Mouse (Mus musculus) liver, embryonic 14.5 days (tissue): ENCODE results near the gene Sema3a. TPM values are rescaled to one million over a fixed set of nuclear protein-coding genes. Genes with fewer than 3 reads are reported as not detected.

ENCODE experiments used
- ATAC-seq: fragments of 200-750 bp; cut with Nextera tagmentation; 2 replicates; pipeline ENCODE4 v1.8.0; 2017; ENCODE audit warnings: moderate number of reproducible peaks, mild to moderate bottlenecking, moderate library complexity; ENCODE audit not compliant: insufficient read depth
- DNase-seq, 3 experiments: peaks; one replicate each; pipeline ENCODE4 v3.0.0-alpha.2; 2012 to 2013; ENCODE audit warnings: low read depth in 3 of 3, low spot score in 3 of 3
- H3K27ac ChIP-seq: fragments of 300-500 bp; sonication (generic); 2 replicates; pipeline ENCODE4 v1.5.1; 2014; ENCODE audit warnings: moderate library complexity, mild to moderate bottlenecking, control low read depth, inconsistent platforms
- H3K27me3 ChIP-seq: fragments of 300-500 bp; sonication (generic); 2 replicates; pipeline ENCODE4 v1.6.1; 2014; ENCODE audit warnings: mild to moderate bottlenecking, low read length, moderate library complexity; ENCODE audit not compliant: control insufficient read depth, insufficient read depth
- H3K36me3 ChIP-seq: fragments of 300-500 bp; sonication (generic); replicated peaks from 2 replicates; pipeline ENCODE4 v1.6.1; 2014; ENCODE audit warnings: low read depth; ENCODE audit not compliant: control insufficient read depth, insufficient read depth
- H3K4me1 ChIP-seq, 2 experiments: fragments of 200-500 bp in 1 of 2; fragments of 300-500 bp in 1 of 2; sonication (generic) in 1 of 2; replicated peaks; 2 replicates each; pipeline ENCODE4 v1.6.1; 2012 to 2014; ENCODE audit warnings: antibody characterized with exemption in 1 of 2, inconsistent platforms in 1 of 2, low read length in 1 of 2; ENCODE audit not compliant: control insufficient read depth in 2 of 2, insufficient read depth in 2 of 2
- H3K4me2 ChIP-seq: fragments of 300-500 bp; sonication (generic); 2 replicates; pipeline ENCODE4 v1.6.1; 2014; ENCODE audit warnings: low read depth, mild to moderate bottlenecking, control low read depth, moderate library complexity
- H3K4me3 ChIP-seq, 2 experiments: fragments of 200-500 bp in 1 of 2; fragments of 300-500 bp in 1 of 2; sonication (generic) in 1 of 2; 2 replicates each; pipeline ENCODE4 v1.5.1; 2012 to 2014; ENCODE audit warnings: low read depth in 2 of 2, low read length in 2 of 2, mild to moderate bottlenecking in 2 of 2, control low read depth in 1 of 2, inconsistent platforms in 1 of 2, moderate library complexity in 1 of 2; ENCODE audit not compliant: insufficient read depth in 1 of 2
- H3K9ac ChIP-seq: fragments of 300-500 bp; sonication (generic); replicated peaks from 2 replicates; pipeline ENCODE4 v1.6.1; 2014; ENCODE audit warnings: mild to moderate bottlenecking, control low read depth, moderate library complexity
- H3K9me3 ChIP-seq: fragments of 300-500 bp; sonication (generic); 2 replicates; pipeline ENCODE4 v1.6.1; 2016; ENCODE audit warnings: low read length, mixed read lengths; ENCODE audit not compliant: control insufficient read depth
- CTCF ChIP-seq: IDR thresholded peaks from 2 replicates; pipeline ENCODE4 v1.5.1; 2016; ENCODE audit warnings: antibody characterized with exemption, low read depth, control low read depth
- EP300 ChIP-seq: IDR thresholded peaks from 2 replicates; pipeline ENCODE4 v1.6.1; 2016; ENCODE audit warnings: antibody characterized with exemption, low read depth
- WGBS: fragments of 180-500 bp; shearing (Covaris S2); extraction: QIAGEN DNeasy Blood & Tissue Kit; methylation state at CpG from one replicate; pipeline ENCODE4 v1.1.7; 2014; ENCODE audit not compliant: insufficient replicate concordance; 5-methylcytosine and 5-hydroxymethylcytosine counted together
- polyA plus RNA-seq, 2 experiments: library from polyadenylated mRNA; depleted of rRNA in 1 of 2; stranded (reverse) in 1 of 2; unstranded in 1 of 2; fragments of >200 nt; fragmentation: Nextera tagmentation in 1 of 2; extraction: Ambion mirVana in 1 of 2; gene quantifications; 2 replicates each; pipeline versions ENCODE4 v1.2.1 to v1.2.3; 2012 to 2014

Gene Sema3a
- polyA plus RNA-seq, 2 experiments, result 1.0 to 2.4 TPM

DNA sequence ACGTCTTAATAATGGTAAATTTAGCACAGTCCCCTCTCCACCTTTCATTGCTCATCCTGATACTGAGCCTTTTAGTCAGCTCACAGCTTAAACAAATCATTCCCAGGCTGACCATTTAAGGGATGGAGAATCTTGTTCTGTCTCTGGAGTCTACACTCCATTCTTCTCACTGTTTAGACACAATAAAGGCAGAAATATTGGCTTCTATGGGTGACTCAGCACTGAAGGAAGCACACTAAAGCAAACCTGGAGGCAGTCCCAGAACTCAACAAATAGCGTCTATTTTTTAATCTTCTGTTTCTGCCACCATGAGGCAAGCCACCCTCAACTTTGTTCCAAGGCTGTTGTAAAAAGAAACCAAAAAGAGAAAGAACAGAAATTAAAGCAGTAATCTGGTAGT, 374.6 kb downstream of the Sema3a start:
- no peaks in the 10 kb centered on the region for H3K9me3 ChIP-seq
- no peak overlapping the region for H3K4me2 ChIP-seq
- no peak overlapping the region for H3K27ac ChIP-seq
- ATAC-seq (no peak), DNase-seq (no peak)
- no peak for TF ChIP-seq CTCF
- no peak for TF ChIP-seq EP300
- H3K4me1 ChIP-seq, result no peaks in the 10 kb centered on the region
- H3K9ac ChIP-seq, result no peak overlapping the region
- no peaks in the 10 kb centered on the region for H3K36me3 ChIP-seq
- H3K4me3 ChIP-seq, result no peak overlapping the region
- H3K27me3 ChIP-seq, result no peaks in the 10 kb centered on the region
- 47% methylated on average over 2 of the region's 2 CpGs for WGBS

DNA sequence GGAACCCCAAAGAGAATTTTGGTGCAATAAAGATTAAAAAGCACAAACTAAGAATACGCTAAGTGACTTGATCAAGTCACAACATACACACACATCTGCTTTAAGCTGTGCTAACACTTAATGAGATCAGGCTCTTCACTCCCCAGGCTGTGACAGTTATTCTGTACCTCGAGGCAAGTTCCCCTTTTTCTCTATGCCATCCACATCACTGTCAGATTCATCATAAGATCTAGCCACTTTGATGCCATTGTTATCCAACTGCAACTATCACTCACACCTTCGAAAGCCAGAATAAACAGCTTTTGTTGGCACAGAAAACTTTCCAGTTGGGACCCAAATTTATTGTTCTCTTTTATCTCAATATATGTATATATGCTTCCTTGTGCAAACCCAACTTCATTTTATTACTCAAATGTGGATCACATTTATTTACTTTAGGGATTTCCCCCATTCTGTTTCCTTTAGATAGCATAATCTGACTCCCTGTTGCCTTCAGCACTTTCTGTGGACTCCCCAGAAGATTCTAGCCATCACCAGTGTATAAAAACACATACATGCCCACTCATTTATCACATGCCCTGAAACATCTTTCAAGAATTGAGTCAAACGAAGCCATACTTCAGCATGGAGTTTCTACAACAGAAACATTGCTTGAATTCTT, 380.8 kb downstream of the Sema3a start:
- no peak overlapping the region for H3K27ac ChIP-seq
- DNase-seq (no peak), ATAC-seq (no peak)
- TF ChIP-seq EP300, result no peak
- no peak for TF ChIP-seq CTCF
- no peak overlapping the region for H3K9ac ChIP-seq
- no peak overlapping the region for H3K4me2 ChIP-seq
- H3K27me3 ChIP-seq, result no peaks in the 10 kb centered on the region
- 25% methylated on average over 4 of the region's 4 CpGs for WGBS
- no peaks in the 10 kb centered on the region for H3K4me1 ChIP-seq
- no peaks in the 10 kb centered on the region for H3K36me3 ChIP-seq
- H3K9me3 ChIP-seq, result no peaks in the 10 kb centered on the region
- H3K4me3 ChIP-seq, result no peak overlapping the region

DNA sequence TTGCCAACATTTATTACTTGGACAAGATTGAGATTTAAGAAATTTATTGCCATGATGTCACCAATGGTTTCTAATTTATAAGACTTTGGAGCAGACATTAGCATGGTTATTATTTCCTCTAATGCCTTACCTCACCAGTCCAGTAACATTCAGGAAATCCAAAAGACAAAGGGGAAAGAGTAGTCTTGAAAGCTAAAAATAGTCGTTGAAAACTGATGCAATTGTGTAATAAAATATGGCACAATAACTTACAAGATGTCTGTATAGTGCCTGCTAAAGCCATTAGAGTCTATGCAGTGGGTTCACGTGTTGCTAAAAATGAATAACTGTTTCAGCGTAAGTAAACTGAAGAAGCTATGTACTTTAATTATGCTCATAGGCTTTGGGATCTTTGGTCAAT, 383.9 kb downstream of the Sema3a start:
- H3K4me3 ChIP-seq, result no peak overlapping the region
- DNase-seq, result no peak
- no peaks in the 10 kb centered on the region for H3K27me3 ChIP-seq
- no peaks in the 10 kb centered on the region for H3K9me3 ChIP-seq
- no peaks in the 10 kb centered on the region for H3K36me3 ChIP-seq
- no peak overlapping the region for H3K9ac ChIP-seq
- TF ChIP-seq CTCF (no peak), EP300 (no peak)
- no peak for ATAC-seq
- H3K27ac ChIP-seq, result no peak overlapping the region
- 55% methylated on average over 3 of the region's 3 CpGs for WGBS
- no peaks in the 10 kb centered on the region for H3K4me1 ChIP-seq
- H3K4me2 ChIP-seq, result no peak overlapping the region

DNA sequence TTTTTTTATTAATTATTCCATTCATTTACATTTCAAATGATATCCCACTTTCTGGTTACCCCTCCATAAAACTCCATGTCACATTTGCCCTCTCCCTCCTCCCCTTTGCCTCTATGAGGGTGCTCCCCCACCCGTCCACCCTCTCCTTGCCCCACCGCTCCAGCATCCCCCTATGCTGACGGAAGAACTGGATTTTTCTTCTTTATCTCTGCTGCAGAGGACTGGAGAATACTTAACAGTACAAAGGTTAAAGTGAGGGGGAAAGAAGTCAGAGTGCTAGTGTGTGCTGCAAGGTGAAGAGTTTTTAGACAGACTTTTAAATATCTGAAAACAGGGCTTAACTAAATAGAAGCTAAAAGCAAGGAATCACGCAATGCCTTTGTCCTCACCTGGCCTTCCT, 391.8 kb downstream of the Sema3a start:
- DNase-seq (no peak), ATAC-seq (no peak)
- 73% methylated on average over 4 of the region's 4 CpGs for WGBS
- Histone ChIP-seq H3K4me3 (no peak overlapping the region), H3K27ac (no peak overlapping the region), H3K4me1 (no peaks in the 10 kb centered on the region), H3K4me2 (no peak overlapping the region), H3K9me3 (no peaks in the 10 kb centered on the region), H3K36me3 (no peaks in the 10 kb centered on the region), H3K9ac (no peak overlapping the region), H3K27me3 (no peaks in the 10 kb centered on the region)
- TF ChIP-seq EP300, result no peak
- TF ChIP-seq CTCF, result no peak

DNA sequence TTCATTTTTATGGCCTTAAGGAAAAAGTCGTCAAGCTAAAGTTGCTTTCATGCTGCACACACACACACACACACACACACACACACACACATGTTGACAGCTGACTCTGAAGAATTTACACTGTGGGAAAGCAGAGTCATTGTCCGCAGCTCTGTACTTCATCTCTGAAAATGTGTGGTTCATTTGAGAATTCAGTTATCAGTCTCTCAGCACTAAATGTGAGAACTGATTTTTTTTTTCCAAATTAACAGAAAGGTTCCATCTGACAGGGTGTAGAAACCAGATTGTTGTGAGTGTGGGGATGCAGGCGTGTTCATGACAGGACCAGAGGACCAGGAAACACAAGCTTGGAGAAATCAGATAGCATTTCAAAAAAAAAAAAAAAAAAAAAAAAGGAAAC, 400.4 kb downstream of the Sema3a start:
- Histone ChIP-seq H3K4me1 (no peaks in the 10 kb centered on the region), H3K4me3 (no peak overlapping the region), H3K9ac (no peak overlapping the region), H3K4me2 (no peak overlapping the region), H3K9me3 (no peaks in the 10 kb centered on the region), H3K27ac (no peak overlapping the region), H3K36me3 (no peaks in the 10 kb centered on the region), H3K27me3 (no peaks in the 10 kb centered on the region)
- TF ChIP-seq EP300, result no peak
- TF ChIP-seq CTCF, result no peak
- DNase-seq, result no peak
- WGBS, result 43% methylated on average over 3 of the region's 3 CpGs
- ATAC-seq, result no peak
